Mouse (Mus musculus) B cell, adult 2 months (primary cell): Measurements from ENCODE around the gene Erv3.

Experiments
- DNase-seq, 2 experiments: peaks; one replicate each; pipeline ENCODE4 v3.0.0; 2022

Gene Erv3

GRCm38 (mm10) chr2:131821708-131821990, 37.9 kb downstream of the Erv3 start:
- no peak for DNase-seq

GRCm38 (mm10) chr2:131820932-131821707, 38.4 kb downstream of the Erv3 start:
- peak; percentile 87 to 89 for DNase-seq

GRCm38 (mm10) chr2:131820088-131820675, 39.4 kb downstream of the Erv3 start:
- DNase-seq: peak; percentile 89 to 91

GRCm38 (mm10) chr2:131814327-131814726, 45.2 kb downstream of the Erv3 start:
- no peak for DNase-seq

GRCm38 (mm10) chr2:131813437-131813836, 46.1 kb downstream of the Erv3 start:
- DNase-seq: no peak

GRCm38 (mm10) chr2:131812480-131813137, 46.9 kb downstream of the Erv3 start:
- peak; percentile 63 to 67 for DNase-seq

- no peak for DNase-seq
Measured at GRCm38 (mm10) chr2:131811607-131812006, 47.9 kb downstream of the Erv3 start.

GRCm38 (mm10) chr2:131808856-131809255, 50.7 kb downstream of the Erv3 start:
- DNase-seq: no peak

GRCm38 (mm10) chr2:131807660-131808059, 51.9 kb downstream of the Erv3 start:
- DNase-seq: no peak

GRCm38 (mm10) chr2:131806863-131807262, 52.7 kb downstream of the Erv3 start:
- no peak for DNase-seq

GRCm38 (mm10) chr2:131805306-131805705, 54.2 kb downstream of the Erv3 start:
- DNase-seq: no peak

GRCm38 (mm10) chr2:131803801-131804200, 55.7 kb downstream of the Erv3 start:
- no peak for DNase-seq
